In the genomic region with DNA sequence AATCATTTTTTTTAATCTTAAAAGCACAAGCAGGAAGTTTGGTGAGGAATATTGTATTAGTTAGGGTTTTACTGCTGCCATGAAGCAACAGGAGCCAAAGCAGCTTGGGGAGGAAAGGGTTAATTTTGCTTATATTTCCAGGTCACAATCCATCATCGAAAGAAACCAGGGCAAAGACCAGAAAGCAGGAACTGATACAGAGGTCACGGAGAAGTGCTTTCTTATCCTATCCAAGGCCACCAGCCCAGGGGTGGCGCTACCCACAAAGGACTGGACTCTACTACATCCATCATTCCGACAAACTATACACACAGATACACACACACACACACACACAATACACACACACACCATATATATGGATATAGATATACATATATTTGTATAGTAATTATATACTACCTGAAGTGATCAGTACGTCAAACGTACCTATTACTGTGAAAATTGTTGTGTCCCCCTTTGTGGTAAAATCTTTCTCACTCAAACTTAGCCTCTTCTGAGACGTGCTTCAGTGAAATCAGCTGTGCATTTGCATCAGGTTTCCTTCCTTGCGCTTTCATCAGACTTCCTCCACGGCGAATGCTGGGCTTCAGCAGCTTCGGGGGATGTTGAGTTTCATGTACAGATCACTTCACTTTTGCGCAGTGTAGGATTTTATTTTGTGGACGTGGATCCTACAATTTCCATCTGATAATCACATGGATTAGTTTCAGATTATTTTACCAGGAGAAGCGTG, we compare ENCODE assay signal across 26 mouse cellular contexts.
A peak's percentile ranks its signal among the peaks of the same experiment; 100 is the strongest.
DNase-seq lines count a peak whose midpoint lies in the region; ATAC-seq and TF ChIP-seq lines count a peak whose summit lies in the region.
"Had no signal": no experiment of that assay in that cellular context is flagged by ENCODE, and none has a peak within 500 bp of the region (broad histone marks: within the 10 kb centered on the region; RNA-seq: fewer than 3 reads in every experiment).

No protein-coding gene starts in this region.

- H3K4me2 ChIP-seq in hindbrain, postnatal 0 days (ENCODE audit: low read depth, low read length): no peak overlapping the region
- H3K4me2 ChIP-seq: embryonic facial prominence, embryonic 13.5 days; heart, embryonic 13.5 days; hindbrain, embryonic 14.5 days had no signal

- WGBS in hindbrain, postnatal 0 days: 81% methylated on average over 14 of the region's 14 CpGs

- peak; percentile 10 for DNase-seq in embryo, embryonic 10 days (ENCODE audit: low spot score)
- no peak for DNase-seq in embryo, embryonic 9.5 days (ENCODE audit: extremely low spot score)
- peak; percentile 49 for DNase-seq in A20 (ENCODE audit: low read depth, low spot score)
- peak; percentile 24 for DNase-seq in embryo, embryonic 11 days
- peak; percentile 1 for DNase-seq in splenic B cell, adult 2 months (ENCODE audit: low read depth, low spot score)
- no peak for DNase-seq in hindbrain, postnatal 0 days (ENCODE audit: low spot score)
- DNase-seq in right cerebral cortex, postnatal 10 days (ENCODE audit: low spot score in 2 of 2): no peak
- DNase-seq: adrenal gland, adult 8-10 months; adrenal gland, postnatal 25 days; B cell, adult 2 months; cerebellum, adult 11-12 months; cerebellum, adult 8-10 months; cerebellum, postnatal 10 days; cerebellum, postnatal 36 days; forebrain, postnatal 0 days; gastrocnemius, adult 2 months; gastrocnemius, postnatal 14 days; heart, adult 18-20 months; heart, postnatal 14 days; heart, postnatal 4 days had no signal

- TF ChIP-seq CTCF in hindbrain, postnatal 0 days (IDR thresholded peaks at IDR 0.05; ENCODE audit: low read depth): no peak

- no peak overlapping the region for H3K4me3 ChIP-seq in hindbrain, postnatal 0 days (ENCODE audit: low read length)
- H3K4me3 ChIP-seq: embryonic facial prominence, embryonic 13.5 days; gastrocnemius, adult 2 months; heart, embryonic 10.5 days; heart, embryonic 13.5 days had no signal

- no peaks in the 10 kb centered on the region for H3K9me3 ChIP-seq in hindbrain, postnatal 0 days (ENCODE audit: low read length)
- H3K9me3 ChIP-seq: embryonic facial prominence, embryonic 13.5 days; heart, embryonic 10.5 days; heart, embryonic 13.5 days had no signal

- ATAC-seq in hindbrain, postnatal 0 days: no peak
- ATAC-seq: forebrain, embryonic 14.5 days; forebrain, postnatal 0 days; intestine, postnatal 0 days had no signal

- no peaks in the 10 kb centered on the region for H3K27me3 ChIP-seq in splenic B cell, adult 2 months (ENCODE audit: control insufficient read depth, insufficient read depth, low read length, poor library complexity, severe bottlenecking)
- no peaks in the 10 kb centered on the region for H3K27me3 ChIP-seq in hindbrain, postnatal 0 days (ENCODE audit: insufficient read depth, low read length)
- H3K27me3 ChIP-seq: embryonic facial prominence, embryonic 13.5 days; heart, embryonic 13.5 days had no signal

- no peak overlapping the region for H3K27ac ChIP-seq in hindbrain, postnatal 0 days
- H3K27ac ChIP-seq: embryonic facial prominence, embryonic 13.5 days; gastrocnemius, adult 2 months; heart, embryonic 10.5 days; heart, embryonic 13.5 days; hindbrain, embryonic 14.5 days had no signal

- no peaks in the 10 kb centered on the region for H3K36me3 ChIP-seq in splenic B cell, adult 2 months (ENCODE audit: control insufficient read depth, insufficient read depth, low read length, poor library complexity, severe bottlenecking)
- no peaks in the 10 kb centered on the region for H3K36me3 ChIP-seq in hindbrain, postnatal 0 days (ENCODE audit: insufficient read depth, low read length)
- H3K36me3 ChIP-seq: embryonic facial prominence, embryonic 13.5 days; heart, embryonic 10.5 days; heart, embryonic 13.5 days had no signal

- no peak overlapping the region for H3K9ac ChIP-seq in hindbrain, postnatal 0 days (replicated peaks; ENCODE audit: low read length)
- H3K9ac ChIP-seq: embryonic facial prominence, embryonic 13.5 days; forebrain, postnatal 0 days; heart, embryonic 13.5 days; hindbrain, embryonic 14.5 days had no signal

- H3K4me1 ChIP-seq in hindbrain, postnatal 0 days (ENCODE audit: insufficient read depth, low read length): no peaks in the 10 kb centered on the region
- H3K4me1 ChIP-seq: embryonic facial prominence, embryonic 13.5 days; heart, embryonic 10.5 days; heart, embryonic 13.5 days had no signal

Comparison
In these comparisons a context has a peak if more than half of its experiments do, and no peak if none do; other contexts are left out.
1. DNase-seq: peak in embryo, embryonic 10 days (single experiment), A20 (single experiment), embryo, embryonic 11 days (single experiment) and splenic B cell, adult 2 months (single experiment); none in embryo, embryonic 9.5 days (single experiment), hindbrain, postnatal 0 days (single experiment) and right cerebral cortex, postnatal 10 days (0 of 2).